Mouse (Mus musculus) neural tube, embryonic 14.5 days (tissue): ENCODE results near the gene Aox2. TPM values are rescaled to one million over a fixed set of nuclear protein-coding genes. Genes with fewer than 3 reads are reported as not detected.

Experiments used
- ATAC-seq: fragments of 200-750 bp; cut with Nextera tagmentation; 2 replicates; pipeline ENCODE4 v1.8.0; 2017; ENCODE audit warnings: low read depth, mild to moderate bottlenecking, moderate TSS enrichment, moderate library complexity
- H3K27ac ChIP-seq: fragments of 300-500 bp; sonication (generic); 2 replicates; pipeline ENCODE4 v1.5.1; 2014; ENCODE audit warnings: low read depth, mild to moderate bottlenecking, control low read depth, low read length, moderate library complexity, mixed read lengths
- H3K27me3 ChIP-seq: fragments of 300-500 bp; sonication (generic); 2 replicates; pipeline ENCODE4 v1.6.1; 2014; ENCODE audit warnings: low read length; ENCODE audit not compliant: control insufficient read depth, insufficient read depth
- H3K36me3 ChIP-seq: fragments of 300-500 bp; sonication (generic); 2 replicates; pipeline ENCODE4 v1.6.1; 2014; ENCODE audit warnings: low read length, mixed read lengths; ENCODE audit not compliant: control insufficient read depth, insufficient read depth
- H3K4me1 ChIP-seq: fragments of 300-500 bp; sonication (generic); 2 replicates; pipeline ENCODE4 v1.6.1; 2014; ENCODE audit warnings: low read length; ENCODE audit not compliant: control insufficient read depth, insufficient read depth
- H3K4me2 ChIP-seq: fragments of 300-500 bp; sonication (generic); 2 replicates; pipeline ENCODE4 v1.6.1; 2014; ENCODE audit warnings: mild to moderate bottlenecking, low read depth, low read length, control low read depth
- H3K4me3 ChIP-seq: fragments of 300-500 bp; sonication (generic); 2 replicates; pipeline ENCODE4 v1.5.1; 2014; ENCODE audit warnings: low read depth, low read length, control low read depth, mixed read lengths
- H3K9ac ChIP-seq: fragments of 300-500 bp; sonication (generic); replicated peaks from 2 replicates; pipeline ENCODE4 v1.6.1; 2014; ENCODE audit warnings: low read depth, mild to moderate bottlenecking, control low read depth, low read length, mixed read lengths
- H3K9me3 ChIP-seq: fragments of 300-500 bp; sonication (generic); 2 replicates; pipeline ENCODE4 v1.6.1; 2016; ENCODE audit warnings: low read length; ENCODE audit not compliant: control insufficient read depth
- WGBS: fragments of 180-500 bp; shearing (Covaris S2); extraction: QIAGEN DNeasy Blood & Tissue Kit; methylation state at CpG from one replicate; pipeline ENCODE4 v1.1.7; 2014; 5-methylcytosine and 5-hydroxymethylcytosine counted together
- polyA plus RNA-seq: library from polyadenylated mRNA; unstranded; fragments of >200 nt; fragmentation: Nextera tagmentation; extraction: Ambion mirVana; gene quantifications from 2 replicates; pipeline ENCODE4 v1.2.1, GENCODE M21; 2014

The Aox2 gene
- polyA plus RNA-seq, 1 experiment from 2014 or later, result not detected

GRCm38 (mm10) chr1:58244487-58244886, 33.6 kb upstream of the Aox2 start:
- Histone ChIP-seq H3K9ac (no peak overlapping the region), H3K4me3 (no peak overlapping the region), H3K27ac (no peak overlapping the region), H3K36me3 (no peaks in the 10 kb centered on the region), H3K27me3 (no peaks in the 10 kb centered on the region), H3K9me3 (no peaks in the 10 kb centered on the region), H3K4me1 (no peaks in the 10 kb centered on the region), H3K4me2 (no peak overlapping the region)
- ATAC-seq, result no peak
- WGBS, result 85% methylated on average over 3 of the region's 3 CpGs

GRCm38 (mm10) chr1:58248518-58248917, 29.6 kb upstream of the Aox2 start:
- H3K4me2 ChIP-seq, result no peak overlapping the region
- no peaks in the 10 kb centered on the region for H3K9me3 ChIP-seq
- 74% methylated on average over 1 of the region's 1 CpGs for WGBS
- H3K36me3 ChIP-seq, result no peaks in the 10 kb centered on the region
- no peak overlapping the region for H3K27ac ChIP-seq
- no peak overlapping the region for H3K4me3 ChIP-seq
- ATAC-seq, result no peak
- no peak overlapping the region for H3K9ac ChIP-seq
- no peaks in the 10 kb centered on the region for H3K27me3 ChIP-seq
- no peaks in the 10 kb centered on the region for H3K4me1 ChIP-seq

- Histone ChIP-seq H3K4me1 (no peaks in the 10 kb centered on the region), H3K4me3 (no peak overlapping the region), H3K36me3 (no peaks in the 10 kb centered on the region), H3K9me3 (no peaks in the 10 kb centered on the region), H3K27ac (no peak overlapping the region), H3K4me2 (no peak overlapping the region), H3K27me3 (no peaks in the 10 kb centered on the region), H3K9ac (no peak overlapping the region)
- 82% methylated on average over 11 of the region's 11 CpGs for WGBS
- no peak for ATAC-seq
Measured at GRCm38 (mm10) chr1:58253466-58253865, 24.7 kb upstream of the Aox2 start.

- Histone ChIP-seq H3K27me3 (no peaks in the 10 kb centered on the region), H3K4me2 (no peak overlapping the region), H3K36me3 (no peaks in the 10 kb centered on the region), H3K27ac (no peak overlapping the region), H3K9ac (no peak overlapping the region), H3K4me1 (no peaks in the 10 kb centered on the region), H3K4me3 (no peak overlapping the region), H3K9me3 (no peaks in the 10 kb centered on the region)
- 88% methylated on average over 10 of the region's 10 CpGs for WGBS
- ATAC-seq, result no peak
Measured at GRCm38 (mm10) chr1:58257195-58257991, 20.7 kb upstream of the Aox2 start.

- Histone ChIP-seq H3K4me1 (no peaks in the 10 kb centered on the region), H3K9ac (no peak overlapping the region), H3K27me3 (no peaks in the 10 kb centered on the region), H3K9me3 (no peaks in the 10 kb centered on the region), H3K4me2 (no peak overlapping the region), H3K36me3 (no peaks in the 10 kb centered on the region), H3K4me3 (no peak overlapping the region), H3K27ac (no peak overlapping the region)
- no peak for ATAC-seq
- 76% methylated on average over 3 of the region's 3 CpGs for WGBS
Measured at GRCm38 (mm10) chr1:58260311-58260710, 17.8 kb upstream of the Aox2 start.

- ATAC-seq, result no peak
- Histone ChIP-seq H3K9me3 (no peaks in the 10 kb centered on the region), H3K27me3 (no peaks in the 10 kb centered on the region), H3K9ac (no peak overlapping the region), H3K4me3 (no peak overlapping the region), H3K4me1 (no peaks in the 10 kb centered on the region), H3K4me2 (no peak overlapping the region), H3K36me3 (no peaks in the 10 kb centered on the region), H3K27ac (no peak overlapping the region)
- 97% methylated on average over 2 of the region's 2 CpGs for WGBS
Measured at GRCm38 (mm10) chr1:58268231-58268630, 9.9 kb upstream of the Aox2 start.

- WGBS, result 68% methylated on average over 6 of the region's 6 CpGs
- no peaks in the 10 kb centered on the region for H3K4me1 ChIP-seq
- no peak overlapping the region for H3K9ac ChIP-seq
- peak; percentile 78 for ATAC-seq
- H3K27ac ChIP-seq, result no peak overlapping the region
- no peak overlapping the region for H3K4me2 ChIP-seq
- no peak overlapping the region for H3K4me3 ChIP-seq
- H3K27me3 ChIP-seq, result no peaks in the 10 kb centered on the region
- no peaks in the 10 kb centered on the region for H3K36me3 ChIP-seq
- H3K9me3 ChIP-seq, result no peaks in the 10 kb centered on the region
Measured at GRCm38 (mm10) chr1:58270807-58271569, 7.1 kb upstream of the Aox2 start.

- 25% methylated on average over 9 of the region's 9 CpGs for WGBS
- Histone ChIP-seq H3K9ac (no peak overlapping the region), H3K9me3 (no peaks in the 10 kb centered on the region), H3K4me1 (no peaks in the 10 kb centered on the region), H3K4me3 (no peak overlapping the region), H3K27ac (no peak overlapping the region), H3K4me2 (no peak overlapping the region), H3K36me3 (no peaks in the 10 kb centered on the region), H3K27me3 (no peaks in the 10 kb centered on the region)
- ATAC-seq, result no peak
Measured at GRCm38 (mm10) chr1:58275879-58276278, 2.2 kb upstream of the Aox2 start.

GRCm38 (mm10) chr1:58278513-58278912, 387 bp downstream of the Aox2 start:
- H3K4me1 ChIP-seq, result no peaks in the 10 kb centered on the region
- no peaks in the 10 kb centered on the region for H3K36me3 ChIP-seq
- no peak overlapping the region for H3K4me3 ChIP-seq
- WGBS, result 75% methylated on average over 7 of the region's 7 CpGs
- no peak overlapping the region for H3K9ac ChIP-seq
- H3K27ac ChIP-seq, result no peak overlapping the region
- no peak overlapping the region for H3K4me2 ChIP-seq
- ATAC-seq, result no peak
- H3K27me3 ChIP-seq, result no peaks in the 10 kb centered on the region
- no peaks in the 10 kb centered on the region for H3K9me3 ChIP-seq
